Mouse (Mus musculus): Measurements from ENCODE around the gene Cenpc1. TPM values are rescaled to one million over a fixed set of nuclear protein-coding genes. Genes with fewer than 3 reads are reported as not detected.

Cenpc1 gene
- polyA plus RNA-seq, 1 experiment from 2014 or later: 34.9 TPM

DNA sequence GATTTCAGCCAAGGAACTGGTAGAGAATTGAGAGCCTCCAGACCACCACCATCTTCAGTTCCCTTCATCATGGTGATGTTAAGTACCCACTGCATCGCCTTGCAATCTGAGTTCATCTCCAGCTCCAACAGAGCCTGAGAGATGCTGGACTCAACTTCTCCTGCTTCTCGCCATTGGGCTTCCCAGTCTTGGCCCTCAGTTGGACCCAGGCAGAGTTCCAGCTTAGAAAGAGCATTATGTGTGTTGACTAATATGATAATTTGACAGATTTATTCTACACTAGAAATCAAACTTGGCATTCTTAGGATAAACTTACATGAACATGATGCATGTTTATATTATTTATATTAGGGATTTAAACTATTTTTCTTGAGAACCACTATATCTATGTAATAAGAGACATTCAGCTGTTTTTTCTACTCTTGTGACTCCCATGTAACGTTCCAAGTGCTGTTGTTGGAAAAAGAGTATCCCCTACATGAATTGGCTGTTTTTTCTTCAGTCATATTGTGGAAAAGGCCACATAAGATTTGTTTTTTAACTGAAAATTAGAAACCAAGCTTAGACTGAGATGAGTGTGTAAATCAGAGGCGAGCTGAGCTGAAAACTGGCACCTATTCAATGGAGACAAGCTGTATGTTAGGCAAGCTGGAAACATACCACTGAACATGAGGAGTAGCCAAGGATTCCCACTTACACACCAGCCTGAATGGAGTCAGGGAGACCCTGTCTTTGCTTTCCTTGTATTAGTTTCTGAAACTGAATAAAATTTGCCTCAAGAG is 78.5 kb downstream of the Cenpc1 start:
- Histone ChIP-seq H3K4me3 (replicated peaks; ENCODE audit: low read length) (no peak overlapping the region), H3K27ac (no peak overlapping the region), H3K36me3 (replicated peaks; ENCODE audit: control insufficient read depth, insufficient read depth) (no peaks in the 10 kb centered on the region), H3K27me3 (ENCODE audit: control insufficient read depth, insufficient read depth, low read length) (no peaks in the 10 kb centered on the region), H3K9me3 (ENCODE audit: control insufficient read depth, low read length) (no peaks in the 10 kb centered on the region), H3K9ac (no peak overlapping the region), H3K4me2 (replicated peaks) (no peak overlapping the region), H3K4me1 (replicated peaks; ENCODE audit: control insufficient read depth, insufficient read depth, low read length) (no peaks in the 10 kb centered on the region)
- 90% methylated on average over 4 of the region's 4 CpGs for WGBS
- ATAC-seq (ENCODE audit: low FRiP score) (no peak), DNase-seq (ENCODE audit: low spot score) (no peak)

- H3K9ac ChIP-seq: no peak overlapping the region
- H3K27me3 ChIP-seq (ENCODE audit: control insufficient read depth, insufficient read depth, low read length): no peaks in the 10 kb centered on the region
- no peaks in the 10 kb centered on the region for H3K9me3 ChIP-seq (ENCODE audit: control insufficient read depth, low read length)
- H3K27ac ChIP-seq: no peak overlapping the region
- no peaks in the 10 kb centered on the region for H3K36me3 ChIP-seq (replicated peaks; ENCODE audit: control insufficient read depth, insufficient read depth)
- ATAC-seq (ENCODE audit: low FRiP score) (no peak), DNase-seq (ENCODE audit: low spot score) (no peak)
- no peaks in the 10 kb centered on the region for H3K4me1 ChIP-seq (replicated peaks; ENCODE audit: control insufficient read depth, insufficient read depth, low read length)
- 72% methylated on average over 8 of the region's 8 CpGs for WGBS
- no peak overlapping the region for H3K4me3 ChIP-seq (replicated peaks; ENCODE audit: low read length)
- H3K4me2 ChIP-seq (replicated peaks): no peak overlapping the region
Measured at GRCm38 (mm10) chr5:85977646-85978426, 87.5 kb downstream of the Cenpc1 start.

- no peaks in the 10 kb centered on the region for H3K9me3 ChIP-seq (ENCODE audit: control insufficient read depth, low read length)
- H3K4me2 ChIP-seq (replicated peaks): no peak overlapping the region
- DNase-seq (ENCODE audit: low spot score) (no peak), ATAC-seq (ENCODE audit: low FRiP score) (no peak)
- no peaks in the 10 kb centered on the region for H3K4me1 ChIP-seq (replicated peaks; ENCODE audit: control insufficient read depth, insufficient read depth, low read length)
- 82% methylated on average over 7 of the region's 7 CpGs for WGBS
- no peak overlapping the region for H3K9ac ChIP-seq
- H3K27me3 ChIP-seq (ENCODE audit: control insufficient read depth, insufficient read depth, low read length): no peaks in the 10 kb centered on the region
- no peak overlapping the region for H3K4me3 ChIP-seq (replicated peaks; ENCODE audit: low read length)
- H3K27ac ChIP-seq: no peak overlapping the region
- H3K36me3 ChIP-seq (replicated peaks; ENCODE audit: control insufficient read depth, insufficient read depth): no peaks in the 10 kb centered on the region
Measured at GRCm38 (mm10) chr5:85962791-85963190, 102.6 kb downstream of the Cenpc1 start.

Other genes starting within 250 kb of the Cenpc1 start
- 0.31 and 0.50 TPM in 2 replicates for gene Stap1, start 6.2 kb upstream of the Cenpc1 start, polyA plus RNA-seq (2014; fragmentation: Nextera tagmentation; extraction: Ambion mirVana)
- gene Uba6, start 107.2 kb upstream of the Cenpc1 start, polyA plus RNA-seq (2014; fragmentation: Nextera tagmentation; extraction: Ambion mirVana): 18.3 and 20.3 TPM in 2 replicates
- not detected in 2 replicates for gene Gnrhr, start 132.3 kb upstream of the Cenpc1 start, polyA plus RNA-seq (2014; fragmentation: Nextera tagmentation; extraction: Ambion mirVana)
- gene Tmprss11c, start 223.7 kb upstream of the Cenpc1 start, polyA plus RNA-seq (2014; fragmentation: Nextera tagmentation; extraction: Ambion mirVana): not detected in 2 replicates